Mouse (Mus musculus) intestine, embryonic 15.5 days (tissue): ENCODE data around the gene Uba52. TPM values are rescaled to one million over a fixed set of nuclear protein-coding genes. Genes with fewer than 3 reads are reported as not detected.

Experiments used
- ATAC-seq: fragments of 200-750 bp; cut with Nextera tagmentation; 2 replicates; pipeline ENCODE4 v1.8.0; 2017; ENCODE audit warnings: moderate TSS enrichment, moderate library complexity
- H3K27ac ChIP-seq: fragments of 300-500 bp; sonication (generic); 2 replicates; pipeline ENCODE4 v1.5.1; 2015; ENCODE audit warnings: mild to moderate bottlenecking, inconsistent platforms
- H3K27me3 ChIP-seq: fragments of 300-500 bp; sonication (generic); replicated peaks from 2 replicates; pipeline ENCODE4 v1.6.1; 2015; ENCODE audit warnings: inconsistent platforms
- H3K36me3 ChIP-seq: fragments of 300-500 bp; sonication (generic); 2 replicates; pipeline ENCODE4 v1.6.1; 2015; ENCODE audit warnings: inconsistent platforms
- H3K4me1 ChIP-seq: fragments of 300-500 bp; sonication (generic); replicated peaks from 2 replicates; pipeline ENCODE4 v1.6.1; 2015; ENCODE audit warnings: inconsistent platforms
- H3K4me2 ChIP-seq: fragments of 300-500 bp; sonication (generic); replicated peaks from 2 replicates; pipeline ENCODE4 v1.6.1; 2015; ENCODE audit warnings: mild to moderate bottlenecking, inconsistent platforms
- H3K4me3 ChIP-seq: fragments of 300-500 bp; sonication (generic); replicated peaks from 2 replicates; pipeline ENCODE4 v1.5.1; 2015; ENCODE audit warnings: inconsistent platforms
- H3K9ac ChIP-seq: fragments of 300-500 bp; sonication (generic); 2 replicates; pipeline ENCODE4 v1.6.1; 2015; ENCODE audit warnings: inconsistent platforms
- H3K9me3 ChIP-seq: fragments of 300-500 bp; sonication (generic); 2 replicates; pipeline ENCODE4 v1.6.1; 2016; ENCODE audit warnings: inconsistent platforms
- WGBS: fragments of 180-500 bp; shearing (Covaris S2); methylation state at CpG from one replicate; pipeline ENCODE4 v1.1.7; 2015; 5-methylcytosine and 5-hydroxymethylcytosine counted together
- polyA plus RNA-seq: library from polyadenylated mRNA; unstranded; fragments of >200 nt; fragmentation: Nextera tagmentation; extraction: Ambion mirVana; gene quantifications from 2 replicates; pipeline ENCODE4 v1.2.1, GENCODE M21; 2015

Gene Uba52
- polyA plus RNA-seq, 1 experiment from 2014 or later = 992 TPM

DNA sequence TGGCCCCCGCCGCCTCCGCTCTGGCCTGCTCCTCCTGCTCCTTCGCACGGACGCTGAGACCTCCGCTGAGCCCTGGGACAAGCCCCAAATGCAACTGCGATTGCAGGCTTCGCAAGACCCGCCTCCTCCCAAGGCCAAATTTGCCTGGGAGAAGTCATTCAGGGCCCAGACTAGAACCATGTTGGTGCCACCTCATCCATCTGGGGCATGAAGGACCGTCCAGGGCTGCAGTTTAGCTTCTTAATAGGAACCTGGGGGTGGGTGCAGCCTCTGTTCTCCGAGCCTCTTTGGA lies 14.9 kb downstream of the Uba52 start:
- Histone ChIP-seq H3K27me3 (peaks cover 98% of the 10 kb centered on the region), H3K27ac (no peak overlapping the region)
- WGBS = 6% methylated on average over 12 of the region's 12 CpGs

DNA sequence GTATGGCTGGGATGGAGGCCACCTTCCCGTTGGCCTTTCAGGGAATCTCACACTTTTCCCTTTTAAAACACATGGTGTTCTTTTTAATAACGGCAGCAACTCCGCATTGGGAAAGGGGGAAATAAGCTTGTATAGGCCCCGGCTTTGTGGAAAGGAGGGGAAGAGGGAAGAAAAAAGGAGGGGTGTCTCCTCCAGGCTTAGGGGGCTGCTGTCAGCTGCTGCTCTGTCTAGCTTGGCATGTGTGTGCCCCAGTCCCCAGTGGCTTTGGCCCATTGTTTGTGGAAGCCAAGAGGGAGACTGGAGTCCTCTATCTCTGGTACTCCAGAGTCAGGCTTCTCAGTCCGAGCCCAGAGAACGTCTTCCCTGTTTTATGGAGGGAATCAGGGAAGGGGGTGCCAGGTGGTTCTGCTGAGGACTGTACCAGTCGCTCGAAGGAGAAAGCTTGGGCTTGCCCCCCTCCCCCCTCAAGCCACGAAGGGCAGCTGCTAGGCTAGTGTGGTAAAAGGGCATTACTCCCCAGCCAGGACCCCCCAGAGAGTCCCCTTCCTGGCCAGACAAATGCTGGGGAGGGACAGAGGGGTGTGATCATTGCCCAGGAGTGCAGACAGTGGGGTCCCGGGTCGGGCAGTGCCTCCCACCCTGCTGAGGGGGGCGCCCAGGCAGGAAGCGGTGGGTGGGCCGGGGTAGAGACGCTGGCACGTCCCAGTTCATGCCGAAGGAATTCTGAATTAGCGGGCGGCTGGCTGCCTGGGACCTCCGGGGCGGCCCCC lies 15.4 kb downstream of the Uba52 start:
- H3K27me3 ChIP-seq = peaks cover 98% of the 10 kb centered on the region
- no peaks in the 10 kb centered on the region for H3K36me3 ChIP-seq
- H3K27ac ChIP-seq = no peak overlapping the region
- no peak overlapping the region for H3K4me2 ChIP-seq
- ATAC-seq = no peak
- H3K9me3 ChIP-seq = no peaks in the 10 kb centered on the region
- H3K4me3 ChIP-seq = no peak overlapping the region
- H3K9ac ChIP-seq = no peak overlapping the region
- peaks cover 36% of the 10 kb centered on the region for H3K4me1 ChIP-seq
- 1% methylated on average over 21 of the region's 21 CpGs for WGBS

More for the DNA sequence above, 14.9 kb downstream of the Uba52 start:
- H3K4me1 ChIP-seq = peaks cover 40% of the 10 kb centered on the region
- H3K4me2 ChIP-seq = no peak overlapping the region
- no peaks in the 10 kb centered on the region for H3K9me3 ChIP-seq
- ATAC-seq = no peak
- no peak overlapping the region for H3K9ac ChIP-seq
- H3K4me3 ChIP-seq = no peak overlapping the region
- H3K36me3 ChIP-seq = no peaks in the 10 kb centered on the region

DNA sequence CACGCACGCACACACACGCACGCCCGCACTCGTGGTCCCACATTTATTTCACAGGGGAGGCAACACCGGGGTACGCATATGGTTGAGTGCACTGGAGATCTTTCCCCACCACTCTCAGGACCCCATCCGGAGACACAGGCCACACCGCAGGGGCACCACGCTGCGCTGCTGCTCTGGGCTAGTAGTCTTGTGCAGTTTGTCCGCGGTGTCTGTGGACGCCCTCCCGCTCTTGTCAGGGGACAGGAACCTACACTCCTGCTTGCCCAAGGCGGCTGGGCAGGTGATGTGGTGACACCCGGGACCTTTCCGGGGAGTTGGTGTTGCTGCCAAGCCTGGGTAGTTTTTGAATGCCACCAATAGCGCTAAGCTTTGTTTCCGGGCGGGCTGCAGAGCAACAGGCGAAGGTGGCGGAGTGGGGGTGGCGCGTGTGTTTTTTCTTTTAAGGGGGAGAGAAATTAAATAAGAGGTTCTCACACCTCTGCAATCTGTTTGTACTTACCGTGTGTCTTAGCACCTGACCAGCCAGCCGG lies 16.1 kb downstream of the Uba52 start:
- H3K4me1 ChIP-seq = peaks cover 39% of the 10 kb centered on the region

DNA sequence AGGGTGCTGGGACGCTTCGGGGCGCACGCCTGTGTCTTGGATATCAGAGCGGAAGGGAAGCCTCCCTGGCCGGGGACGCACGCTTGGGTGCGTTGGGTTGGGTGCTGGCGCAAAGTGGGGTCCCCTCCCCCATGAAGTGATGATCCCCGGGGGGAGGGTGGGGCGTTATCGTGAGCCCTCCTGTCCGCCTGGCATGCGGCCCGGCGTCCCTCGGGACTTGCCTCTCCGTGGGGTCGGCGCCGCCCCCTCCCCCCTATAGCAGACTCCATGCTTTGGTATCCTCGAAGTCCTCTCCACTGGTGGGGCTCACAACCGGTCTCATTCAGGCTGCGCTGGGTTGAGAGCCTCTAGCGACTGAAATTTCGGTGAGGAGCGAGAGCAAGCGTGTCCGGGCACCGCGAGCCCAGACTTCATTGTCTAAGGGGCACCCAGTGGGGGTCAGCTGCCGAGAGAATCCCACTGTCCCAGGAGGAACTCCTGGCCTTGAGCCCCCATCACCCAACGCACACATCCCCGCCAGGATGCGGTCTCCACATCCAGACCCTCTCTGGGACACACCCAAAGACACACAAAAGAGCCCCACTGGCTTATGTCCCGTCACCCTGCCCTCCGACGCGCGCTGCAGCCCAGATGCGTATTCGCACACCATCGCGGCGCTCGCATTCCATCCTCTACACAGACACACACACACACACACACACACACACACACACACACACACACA lies 16.7 kb downstream of the Uba52 start:
- 1% methylated on average over 47 of the region's 47 CpGs for WGBS
- ATAC-seq = no peak
- Histone ChIP-seq H3K27ac (no peak overlapping the region), H3K9ac (no peak overlapping the region), H3K4me1 (peaks cover 45% of the 10 kb centered on the region), H3K4me2 (peak overlapping the region; percentile 84), H3K36me3 (no peaks in the 10 kb centered on the region), H3K9me3 (no peaks in the 10 kb centered on the region), H3K27me3 (peaks cover 98% of the 10 kb centered on the region), H3K4me3 (peak overlapping the region; percentile 41; the same call in 1 of the 2 replicates)

More for the DNA sequence above, 16.1 kb downstream of the Uba52 start:
- Histone ChIP-seq H3K36me3 (no peaks in the 10 kb centered on the region), H3K9me3 (no peaks in the 10 kb centered on the region), H3K27ac (no peak overlapping the region), H3K9ac (no peak overlapping the region), H3K4me2 (no peak overlapping the region), H3K4me3 (no peak overlapping the region), H3K27me3 (peaks cover 98% of the 10 kb centered on the region)
- WGBS = 3% methylated on average over 28 of the region's 28 CpGs
- no peak for ATAC-seq

DNA sequence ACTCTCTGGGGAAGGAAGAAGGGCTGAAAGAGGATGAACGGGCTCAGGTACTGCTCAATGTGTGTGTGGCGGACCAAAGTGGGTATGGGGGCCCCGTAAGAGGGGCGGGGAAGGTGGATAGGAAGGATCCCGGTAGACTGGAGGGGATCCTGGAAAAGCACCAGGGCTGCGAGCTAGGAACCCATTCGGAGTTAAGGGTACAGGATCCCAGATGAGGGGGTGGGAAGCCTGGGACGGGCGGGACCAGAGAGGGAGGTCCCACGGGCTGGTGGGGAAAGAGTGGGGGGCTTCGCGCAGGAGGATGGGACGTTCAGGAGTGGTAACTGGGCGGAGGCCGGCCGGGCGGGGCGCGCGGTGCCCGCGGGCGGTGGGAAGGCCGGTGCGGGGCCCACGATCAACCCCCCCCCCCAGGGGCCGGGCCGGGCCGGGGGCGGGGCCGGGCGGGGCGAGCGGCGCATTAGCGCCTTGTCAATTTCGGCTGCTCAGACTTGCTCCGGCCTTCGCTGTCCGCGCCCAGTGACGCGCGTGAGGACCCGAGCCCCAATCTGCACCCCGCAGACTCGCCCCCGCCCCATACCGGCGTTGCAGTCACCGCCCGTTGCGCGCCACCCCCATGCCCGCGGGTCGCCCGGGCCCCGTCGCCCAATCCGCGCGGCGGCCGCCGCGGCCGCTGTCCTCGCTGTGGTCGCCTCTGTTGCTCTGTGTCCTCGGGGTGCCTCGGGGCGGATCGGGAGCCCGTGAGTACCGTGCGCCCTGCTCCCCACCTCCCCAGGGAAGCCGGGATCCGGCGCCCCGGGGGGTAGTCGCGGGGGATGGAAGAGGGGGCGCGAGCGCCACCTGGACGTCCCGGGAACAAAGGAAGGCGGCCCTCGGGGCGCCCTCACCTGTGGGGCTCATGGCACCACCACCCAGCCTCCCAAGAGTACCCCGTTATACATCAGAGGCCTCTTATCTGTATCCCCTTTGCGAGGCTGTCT lies 17.6 kb downstream of the Uba52 start, which contains the start of gene Crlf1:
Gene Crlf1, plus strand, starts transcription at position 495 of the 977 bp plus-strand sequence.
- peak within 1 kb of the TSS; percentile 41 for H3K4me3 ChIP-seq
- 0 out of 2 replicates have a peak within 1 kb of the TSS, but pooled peaks have one; percentile 10 for H3K9ac ChIP-seq
- H3K36me3 ChIP-seq = no peaks in the 10 kb centered on the region
- H3K9me3 ChIP-seq = no peaks in the 10 kb centered on the region
- H3K27ac ChIP-seq = no peak within 1 kb of the TSS
- 0 out of 2 replicates have a peak, but pooled peaks have one; percentile 26 for ATAC-seq
- H3K4me1 ChIP-seq = peaks cover 54% of the 10 kb centered on the region
- H3K27me3 ChIP-seq = peaks cover 99% of the 10 kb centered on the region
- peak within 1 kb of the TSS; percentile 84 for H3K4me2 ChIP-seq
- under 1% methylated on average over 65 of the region's 93 CpGs for whole genome bisulfite sequencing

DNA sequence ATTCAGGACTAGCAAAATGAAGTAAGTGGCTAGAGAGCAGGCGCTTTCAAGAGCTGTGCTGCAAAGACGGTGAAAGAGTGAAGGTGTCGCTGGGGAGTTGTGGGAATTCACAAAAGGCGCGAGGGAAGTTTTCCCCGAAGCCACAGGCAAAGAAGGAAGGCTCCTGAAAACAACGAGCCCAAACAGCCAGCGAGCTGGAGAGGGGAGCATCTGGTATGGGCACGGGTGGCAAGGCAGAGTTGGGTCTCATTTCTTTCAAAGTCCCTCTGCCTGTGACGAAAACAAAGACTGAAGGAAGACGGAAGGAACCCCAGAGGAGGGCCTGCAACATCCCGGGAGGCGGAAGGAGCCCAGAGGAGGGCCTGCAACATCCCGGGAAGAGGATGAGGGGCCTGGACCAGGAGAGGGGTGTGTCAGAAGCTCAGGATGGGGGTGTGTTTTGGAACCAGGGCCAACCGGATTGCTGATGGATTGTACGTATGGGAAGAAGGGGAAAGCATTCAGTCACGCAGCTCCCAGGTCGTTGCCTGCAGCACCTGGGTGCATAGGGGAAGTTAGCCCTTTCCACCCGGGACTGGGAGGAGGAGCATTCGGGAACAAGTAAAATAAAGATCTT lies 19.6 kb downstream of the Uba52 start:
- Histone ChIP-seq H3K9me3 (no peaks in the 10 kb centered on the region), H3K27me3 (peaks cover 97% of the 10 kb centered on the region), H3K4me3 (no peak overlapping the region), H3K9ac (no peak overlapping the region), H3K27ac (no peak overlapping the region), H3K4me1 (peaks cover 58% of the 10 kb centered on the region), H3K4me2 (no peak overlapping the region), H3K36me3 (no peaks in the 10 kb centered on the region)
- 5% methylated on average over 20 of the region's 20 CpGs for WGBS
- no peak for ATAC-seq

DNA sequence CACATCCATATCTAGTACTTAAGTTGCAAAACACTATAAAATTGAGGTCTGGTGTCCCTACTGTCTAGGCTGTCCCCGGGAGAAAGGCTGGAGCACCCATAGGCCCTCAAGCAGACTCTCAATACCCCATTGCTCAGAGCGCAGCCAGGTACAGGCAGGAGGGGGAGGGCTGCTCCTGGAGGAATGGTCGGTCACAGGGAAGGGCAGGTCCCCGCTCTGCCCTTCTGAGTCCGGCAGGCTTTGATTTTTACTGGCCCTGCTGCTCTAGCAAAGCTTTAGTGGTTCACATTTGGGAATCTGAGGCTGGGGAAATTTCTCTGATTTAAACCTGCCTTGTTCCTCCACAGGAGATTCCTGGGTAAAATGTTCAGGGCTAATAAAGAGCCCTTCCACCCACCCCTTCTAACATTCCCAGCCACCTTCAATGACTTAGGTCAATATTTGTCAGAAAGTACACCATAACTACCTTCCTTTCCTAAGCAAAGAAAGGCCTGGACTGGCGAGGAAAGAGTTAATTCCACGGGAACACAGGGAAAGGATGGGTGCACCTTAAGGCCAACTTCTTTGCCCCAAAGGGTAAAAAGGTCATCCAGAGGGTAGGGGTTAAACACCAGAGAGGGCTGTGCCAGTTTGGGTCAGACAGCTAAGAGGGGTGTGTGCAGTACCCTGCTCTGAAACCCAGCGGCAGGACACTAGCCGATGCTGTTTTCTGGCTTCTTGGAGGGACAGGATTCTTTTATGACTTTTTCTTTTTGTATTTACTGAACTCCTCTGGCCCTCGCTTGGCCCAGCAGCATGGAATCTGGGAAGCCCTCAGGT lies 20.3 kb downstream of the Uba52 start:
- Histone ChIP-seq H3K4me3 (no peak overlapping the region), H3K4me2 (no peak overlapping the region), H3K9me3 (no peaks in the 10 kb centered on the region), H3K4me1 (peaks cover 53% of the 10 kb centered on the region), H3K36me3 (no peaks in the 10 kb centered on the region), H3K27ac (no peak overlapping the region), H3K9ac (no peak overlapping the region), H3K27me3 (peaks cover 97% of the 10 kb centered on the region)
- no peak for ATAC-seq
- 17% methylated on average over 10 of the region's 10 CpGs for WGBS

DNA sequence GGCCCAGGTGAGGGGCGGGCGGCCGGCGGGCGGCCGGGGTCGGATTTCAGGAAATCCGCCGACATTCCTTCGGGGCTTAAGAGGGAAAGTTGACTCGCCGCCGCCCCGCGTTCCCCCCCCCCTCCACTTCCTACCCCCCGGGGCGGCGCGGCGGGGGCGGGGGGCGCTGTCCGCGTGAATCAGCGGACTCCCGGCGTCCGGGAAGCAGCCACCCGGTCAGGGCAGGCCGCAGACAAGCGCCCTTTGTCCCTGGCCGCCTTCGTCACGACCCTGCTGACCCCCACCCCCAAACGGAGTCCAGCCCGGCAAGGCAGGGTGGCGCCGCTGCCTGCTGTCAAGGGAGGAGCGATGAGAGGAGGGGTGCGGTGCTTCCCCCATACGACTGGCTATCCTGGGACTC lies 21.0 kb downstream of the Uba52 start:
- ATAC-seq = no peak
- H3K27ac ChIP-seq = no peak overlapping the region
- H3K27me3 ChIP-seq = peaks cover 97% of the 10 kb centered on the region
- WGBS = 1% methylated on average over 30 of the region's 41 CpGs
- H3K4me2 ChIP-seq = peak overlapping the region; percentile 60
- no peaks in the 10 kb centered on the region for H3K36me3 ChIP-seq
- no peak overlapping the region for H3K9ac ChIP-seq
- H3K9me3 ChIP-seq = no peaks in the 10 kb centered on the region
- peak overlapping the region; percentile 30 for H3K4me3 ChIP-seq
- peaks cover 52% of the 10 kb centered on the region for H3K4me1 ChIP-seq

DNA sequence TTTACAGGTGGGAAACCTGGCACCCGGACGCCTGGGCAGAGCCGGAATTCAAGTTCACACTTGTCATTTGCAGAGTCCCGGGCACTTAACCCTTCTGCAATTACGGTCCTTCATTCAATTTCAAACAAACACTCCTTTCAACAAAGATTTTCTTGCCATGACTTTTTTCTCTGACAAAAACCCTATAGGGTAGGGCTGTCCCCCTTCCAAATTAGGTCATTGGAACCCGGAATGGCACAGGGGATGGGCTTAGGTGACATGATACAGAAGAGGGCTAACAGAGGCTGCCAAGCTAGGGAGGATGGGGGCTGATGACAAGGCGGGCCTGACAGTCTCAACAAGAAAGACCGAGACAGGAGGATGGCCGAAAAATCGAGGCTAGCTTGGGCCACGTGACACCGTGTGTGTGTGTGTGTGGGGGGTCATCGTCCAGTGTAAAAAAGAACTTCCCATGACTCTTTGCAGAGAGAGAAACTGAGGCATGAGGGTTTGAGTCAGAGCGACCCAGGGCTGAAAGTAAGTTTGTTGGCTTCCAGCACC lies 21.6 kb downstream of the Uba52 start:
- Histone ChIP-seq H3K4me1 (peaks cover 48% of the 10 kb centered on the region), H3K4me2 (peak overlapping the region; percentile 60), H3K36me3 (no peaks in the 10 kb centered on the region), H3K4me3 (peak overlapping the region; percentile 30), H3K9me3 (no peaks in the 10 kb centered on the region), H3K27me3 (peaks cover 97% of the 10 kb centered on the region), H3K27ac (no peak overlapping the region), H3K9ac (no peak overlapping the region)
- ATAC-seq = no peak
- WGBS = 3% methylated on average over 14 of the region's 14 CpGs

DNA sequence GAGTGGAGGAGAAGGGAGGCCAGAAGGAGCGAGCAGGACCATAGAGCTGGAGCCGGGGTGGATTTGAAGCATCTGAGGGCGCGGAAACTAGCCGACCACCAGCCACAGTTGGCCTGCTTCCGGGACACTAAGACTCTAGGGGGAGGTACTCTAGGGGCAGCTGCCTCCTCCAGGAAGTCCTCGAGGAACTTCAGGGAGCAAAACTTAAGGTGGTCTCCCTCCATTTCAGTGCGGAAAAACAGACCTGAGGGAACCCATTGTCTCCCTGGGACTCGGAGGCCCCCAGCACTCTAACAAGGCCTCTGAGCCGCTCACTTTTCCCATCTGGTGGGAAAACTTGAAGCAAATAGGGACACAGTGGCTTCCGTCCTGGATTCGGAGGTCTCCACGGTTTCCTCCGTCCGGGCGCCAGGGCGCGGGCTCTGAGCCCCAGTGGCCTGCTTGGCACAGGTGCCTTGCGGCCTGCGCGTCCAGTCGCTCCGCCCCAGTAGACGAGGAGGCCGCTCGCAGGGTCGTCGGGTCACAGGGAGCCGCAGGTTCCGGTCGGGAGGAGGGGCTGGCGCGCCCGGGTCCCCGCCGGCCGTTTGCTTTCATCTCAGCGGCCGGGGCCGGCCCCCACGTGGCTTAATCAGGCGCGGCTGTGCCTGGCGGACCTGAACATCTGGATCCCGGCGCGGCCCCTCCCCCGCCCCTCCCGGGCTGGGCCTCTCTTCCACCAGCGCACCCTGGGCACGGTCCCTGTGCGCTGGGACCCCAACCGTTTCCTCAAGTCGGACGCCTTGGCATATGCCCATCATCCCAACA lies 22.4 kb downstream of the Uba52 start:
- peak; percentile 26; the same call in 1 of the 2 replicates for ATAC-seq
- no peak overlapping the region for H3K9ac ChIP-seq
- H3K4me2 ChIP-seq = peak overlapping the region; percentile 58
- H3K4me3 ChIP-seq = peak overlapping the region; percentile 21
- WGBS = 6% methylated on average over 55 of the region's 55 CpGs
- no peak overlapping the region for H3K27ac ChIP-seq
- H3K9me3 ChIP-seq = no peaks in the 10 kb centered on the region
- peaks cover 92% of the 10 kb centered on the region for H3K27me3 ChIP-seq
- H3K4me1 ChIP-seq = peaks cover 41% of the 10 kb centered on the region
- no peaks in the 10 kb centered on the region for H3K36me3 ChIP-seq
